Mouse (Mus musculus): Measurements from ENCODE around the gene Ssna1.

DNA sequence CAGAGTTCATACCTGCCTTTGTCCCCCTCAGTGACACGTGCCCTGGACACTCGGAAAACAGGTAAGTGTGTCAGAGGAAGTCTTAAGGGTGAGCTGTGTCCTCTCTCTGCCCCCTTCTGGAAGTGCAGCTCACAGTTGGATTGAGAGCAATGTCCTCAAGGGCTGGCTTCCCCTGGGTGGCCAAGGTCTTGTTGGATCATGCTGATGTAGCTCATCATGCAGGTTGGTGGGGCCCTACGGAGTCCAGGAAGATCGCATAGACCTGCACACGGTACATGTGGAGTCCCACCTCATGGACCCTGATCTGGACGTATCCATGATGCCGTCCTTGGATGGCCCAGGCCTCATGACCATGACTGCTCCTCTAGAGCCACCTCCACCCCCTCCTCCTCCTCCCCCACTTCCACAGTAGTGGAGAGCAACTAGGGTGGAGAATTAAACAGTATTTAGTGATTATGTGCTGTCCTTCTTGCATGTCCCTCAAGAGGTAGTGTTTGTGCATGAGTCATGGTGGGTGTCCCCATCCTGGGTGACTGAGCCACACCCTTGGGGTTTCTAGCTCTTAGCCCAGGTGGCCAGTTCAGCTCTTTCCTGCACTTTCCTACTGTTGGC is 16.6 kb upstream of the Ssna1 start:
- no peak for TF ChIP-seq CTCF (IDR thresholded peaks at IDR 0.05)
- no peak for TF ChIP-seq EP300 (IDR thresholded peaks at IDR 0.05)
